Mouse (Mus musculus): ENCODE measurements around the gene Gm49353. TPM values are rescaled to one million over a fixed set of nuclear protein-coding genes. Genes with fewer than 3 reads are reported as not detected.

Gm49353 gene
- polyA plus RNA-seq (2016; fragmentation: Nextera tagmentation; extraction: Ambion mirVana) = 0.90 and 1.00 TPM in 2 replicates

DNA sequence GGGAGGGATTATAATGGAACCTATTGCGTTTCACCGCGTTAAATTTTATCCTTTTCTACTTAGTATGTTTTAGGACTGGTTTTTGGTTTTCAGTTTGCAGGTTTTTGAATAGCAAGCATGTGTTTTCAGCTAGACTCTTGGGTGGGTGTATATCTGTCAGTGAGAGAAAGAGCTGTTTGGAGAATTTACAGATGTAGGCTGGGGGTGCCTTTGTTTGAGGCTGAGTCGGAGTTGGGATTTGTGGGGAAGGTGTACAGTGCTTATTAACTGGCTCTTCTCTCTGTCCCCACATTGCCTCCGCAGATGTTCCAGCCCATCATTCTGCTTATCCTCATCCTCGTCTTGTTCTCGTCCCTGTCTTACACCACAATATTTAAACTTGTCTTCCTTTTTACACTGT, at the start of gene Gm49353:
Gene Gm49353 (plus strand): TSS at position 313 of the 400 bp plus-strand sequence.
- Histone ChIP-seq H3K27ac (no peak within 1 kb of the TSS), H3K27me3 (ENCODE audit: insufficient read depth, poor library complexity, severe bottlenecking) (no peaks in the 10 kb centered on the region), H3K9me3 (peaks cover 11% of the 10 kb centered on the region), H3K4me1 (replicated peaks) (no peaks in the 10 kb centered on the region), H3K4me3 (no peak within 1 kb of the TSS), H3K36me3 (peaks cover 82% of the 10 kb centered on the region)
- no peak for DNase-seq (ENCODE audit: low spot score)
- WGBS = 90% methylated on average over 7 of the region's 7 CpGs

GRCm38 (mm10) chr10:29155304-29155703, 43.5 kb upstream of the Gm49353 start:
- no peak for DNase-seq (ENCODE audit: low spot score)
- no peaks in the 10 kb centered on the region for H3K9me3 ChIP-seq
- WGBS = 93% methylated on average over 3 of the region's 3 CpGs
- peaks cover 88% of the 10 kb centered on the region for H3K36me3 ChIP-seq
- no peaks in the 10 kb centered on the region for H3K4me1 ChIP-seq (replicated peaks)
- H3K27ac ChIP-seq = no peak overlapping the region
- H3K4me3 ChIP-seq = no peak overlapping the region
- no peaks in the 10 kb centered on the region for H3K27me3 ChIP-seq (ENCODE audit: insufficient read depth, poor library complexity, severe bottlenecking)

DNA sequence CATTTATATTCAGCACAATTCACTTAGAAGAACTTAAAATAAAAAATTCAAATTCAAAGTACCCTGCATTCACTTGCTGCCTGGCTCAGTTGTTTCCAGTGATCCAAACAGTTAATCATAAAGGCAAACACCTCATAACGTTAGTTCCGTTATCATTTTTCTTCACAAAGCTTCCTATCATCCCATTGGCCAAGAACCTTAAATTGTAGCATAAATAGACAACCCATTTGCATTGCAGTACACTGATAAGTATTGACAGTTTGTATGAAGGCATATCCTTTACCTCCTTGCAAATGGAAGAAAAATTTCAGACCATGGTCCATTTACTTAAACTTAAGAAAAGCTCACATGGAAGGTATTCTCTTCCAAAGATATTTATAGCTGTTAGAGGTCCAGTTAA, 37.1 kb upstream of the Gm49353 start:
- Histone ChIP-seq H3K27me3 (ENCODE audit: insufficient read depth, poor library complexity, severe bottlenecking) (no peaks in the 10 kb centered on the region), H3K4me1 (replicated peaks) (no peaks in the 10 kb centered on the region), H3K9me3 (no peaks in the 10 kb centered on the region), H3K36me3 (peaks cover 90% of the 10 kb centered on the region), H3K4me3 (no peak overlapping the region), H3K27ac (no peak overlapping the region)
- DNase-seq (ENCODE audit: low spot score) = no peak
- 91% methylated on average over 2 of the region's 2 CpGs for WGBS

- H3K4me1 ChIP-seq (replicated peaks) = no peaks in the 10 kb centered on the region
- no peaks in the 10 kb centered on the region for H3K27me3 ChIP-seq (ENCODE audit: insufficient read depth, poor library complexity, severe bottlenecking)
- WGBS = 90% methylated on average over 2 of the region's 2 CpGs
- peaks cover 86% of the 10 kb centered on the region for H3K36me3 ChIP-seq
- no peak for DNase-seq (ENCODE audit: low spot score)
- peaks cover 10% of the 10 kb centered on the region for H3K9me3 ChIP-seq
- H3K4me3 ChIP-seq = no peak overlapping the region
- no peak overlapping the region for H3K27ac ChIP-seq
Measured at GRCm38 (mm10) chr10:29173778-29174177, 25.0 kb upstream of the Gm49353 start.

DNA sequence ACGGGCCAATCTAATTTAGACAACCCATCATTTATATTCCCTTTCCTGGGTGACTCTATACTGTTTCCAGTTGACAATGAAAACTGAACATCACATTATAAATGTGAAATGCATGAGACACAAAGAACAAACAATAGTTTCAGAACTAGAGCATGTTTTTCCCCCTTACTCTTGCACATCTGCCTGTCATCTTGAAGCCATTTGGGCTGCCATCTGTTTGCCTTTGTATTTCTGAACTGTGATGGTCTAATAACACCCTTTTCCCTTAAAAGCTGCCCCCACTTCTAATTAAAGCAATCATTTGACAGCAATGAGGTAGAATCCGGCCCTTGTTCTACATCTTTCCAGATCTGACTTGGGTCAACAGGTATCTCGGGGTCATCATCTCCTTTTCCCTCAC, 23.1 kb upstream of the Gm49353 start:
- Histone ChIP-seq H3K4me3 (no peak overlapping the region), H3K4me1 (replicated peaks) (no peaks in the 10 kb centered on the region), H3K27ac (no peak overlapping the region), H3K36me3 (peaks cover 81% of the 10 kb centered on the region), H3K27me3 (ENCODE audit: insufficient read depth, poor library complexity, severe bottlenecking) (no peaks in the 10 kb centered on the region), H3K9me3 (peaks cover 10% of the 10 kb centered on the region)
- 80% methylated on average over 3 of the region's 3 CpGs for WGBS
- no peak for DNase-seq (ENCODE audit: low spot score)

GRCm38 (mm10) chr10:29176881-29177280, 21.9 kb upstream of the Gm49353 start:
- no peak for DNase-seq (ENCODE audit: low spot score)
- WGBS = 89% methylated on average over 4 of the region's 4 CpGs
- H3K36me3 ChIP-seq = peaks cover 81% of the 10 kb centered on the region

GRCm38 (mm10) chr10:29178003-29178402, 20.8 kb upstream of the Gm49353 start:
- H3K27me3 ChIP-seq (ENCODE audit: insufficient read depth, poor library complexity, severe bottlenecking) = no peaks in the 10 kb centered on the region
- 57% methylated on average over 2 of the region's 2 CpGs for WGBS
- H3K4me3 ChIP-seq = no peak overlapping the region
- no peak for DNase-seq (ENCODE audit: low spot score)
- H3K4me1 ChIP-seq (replicated peaks) = no peaks in the 10 kb centered on the region
- peaks cover 81% of the 10 kb centered on the region for H3K36me3 ChIP-seq
- no peaks in the 10 kb centered on the region for H3K9me3 ChIP-seq
- H3K27ac ChIP-seq = no peak overlapping the region

More at GRCm38 (mm10) chr10:29176881-29177280, 21.9 kb upstream of the Gm49353 start:
- H3K27ac ChIP-seq = no peak overlapping the region
- no peaks in the 10 kb centered on the region for H3K4me1 ChIP-seq (replicated peaks)
- H3K27me3 ChIP-seq (ENCODE audit: insufficient read depth, poor library complexity, severe bottlenecking) = no peaks in the 10 kb centered on the region
- H3K9me3 ChIP-seq = no peaks in the 10 kb centered on the region
- H3K4me3 ChIP-seq = no peak overlapping the region

GRCm38 (mm10) chr10:29180210-29180609, 18.5 kb upstream of the Gm49353 start:
- 79% methylated on average over 3 of the region's 3 CpGs for WGBS
- peaks cover 72% of the 10 kb centered on the region for H3K36me3 ChIP-seq

GRCm38 (mm10) chr10:29181046-29181445, 17.7 kb upstream of the Gm49353 start:
- no peaks in the 10 kb centered on the region for H3K4me1 ChIP-seq (replicated peaks)
- 88% methylated on average over 2 of the region's 2 CpGs for WGBS
- no peaks in the 10 kb centered on the region for H3K9me3 ChIP-seq
- H3K27me3 ChIP-seq (ENCODE audit: insufficient read depth, poor library complexity, severe bottlenecking) = no peaks in the 10 kb centered on the region
- no peak overlapping the region for H3K27ac ChIP-seq
- no peak for DNase-seq (ENCODE audit: low spot score)
- no peak overlapping the region for H3K4me3 ChIP-seq
- H3K36me3 ChIP-seq = peaks cover 63% of the 10 kb centered on the region

More at GRCm38 (mm10) chr10:29180210-29180609, 18.5 kb upstream of the Gm49353 start:
- no peak overlapping the region for H3K27ac ChIP-seq
- no peaks in the 10 kb centered on the region for H3K27me3 ChIP-seq (ENCODE audit: insufficient read depth, poor library complexity, severe bottlenecking)
- no peaks in the 10 kb centered on the region for H3K4me1 ChIP-seq (replicated peaks)
- H3K4me3 ChIP-seq = no peak overlapping the region
- no peaks in the 10 kb centered on the region for H3K9me3 ChIP-seq
- no peak for DNase-seq (ENCODE audit: low spot score)

DNA sequence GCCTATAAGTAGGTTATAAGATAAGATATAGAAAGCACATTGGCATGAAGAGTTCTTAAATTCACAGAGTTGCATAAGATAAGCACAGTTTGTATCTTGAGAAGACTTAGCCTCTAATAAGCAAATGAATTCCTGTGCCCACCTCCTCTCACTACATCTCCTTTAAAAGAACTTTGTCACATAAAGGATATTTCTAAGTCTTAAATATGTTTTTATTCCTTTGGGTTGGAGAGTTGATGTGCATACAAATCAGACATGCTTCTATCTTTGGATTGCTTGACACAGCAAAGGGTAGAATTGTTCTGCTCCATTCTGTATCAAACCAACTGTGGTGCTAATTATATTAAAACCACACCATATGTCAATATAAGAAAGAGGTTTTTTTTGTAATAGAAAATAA, 5.0 kb upstream of the Gm49353 start:
- Histone ChIP-seq H3K4me3 (no peak overlapping the region), H3K36me3 (peaks cover 60% of the 10 kb centered on the region), H3K4me1 (replicated peaks) (no peaks in the 10 kb centered on the region), H3K27ac (no peak overlapping the region), H3K27me3 (ENCODE audit: insufficient read depth, poor library complexity, severe bottlenecking) (no peaks in the 10 kb centered on the region), H3K9me3 (peaks cover 11% of the 10 kb centered on the region)
- DNase-seq (ENCODE audit: low spot score) = no peak

DNA sequence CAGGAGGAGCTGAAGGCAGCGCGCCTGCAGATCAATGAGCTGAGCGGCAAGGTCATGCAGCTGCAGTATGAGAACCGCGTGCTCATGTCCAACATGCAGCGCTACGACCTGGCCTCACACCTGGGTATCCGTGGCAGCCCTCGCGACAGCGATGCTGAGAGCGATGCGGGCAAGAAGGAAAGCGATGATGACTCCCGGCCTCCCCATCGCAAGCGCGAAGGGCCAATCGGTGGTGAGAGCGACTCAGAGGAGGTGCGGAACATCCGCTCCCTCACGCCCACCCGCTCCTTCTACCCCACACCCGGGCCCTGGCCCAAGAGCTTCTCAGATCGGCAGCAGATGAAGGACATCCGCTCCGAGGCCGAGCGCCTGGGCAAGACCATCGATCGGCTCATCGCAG, 1.9 kb upstream of the Gm49353 start:
- Histone ChIP-seq H3K36me3 (peaks cover 76% of the 10 kb centered on the region), H3K9me3 (peaks cover 11% of the 10 kb centered on the region), H3K4me1 (replicated peaks) (no peaks in the 10 kb centered on the region), H3K27me3 (ENCODE audit: insufficient read depth, poor library complexity, severe bottlenecking) (no peaks in the 10 kb centered on the region), H3K4me3 (no peak overlapping the region), H3K27ac (no peak overlapping the region)
- no peak for DNase-seq (ENCODE audit: low spot score)
- WGBS = 97% methylated on average over 33 of the region's 33 CpGs

DNA sequence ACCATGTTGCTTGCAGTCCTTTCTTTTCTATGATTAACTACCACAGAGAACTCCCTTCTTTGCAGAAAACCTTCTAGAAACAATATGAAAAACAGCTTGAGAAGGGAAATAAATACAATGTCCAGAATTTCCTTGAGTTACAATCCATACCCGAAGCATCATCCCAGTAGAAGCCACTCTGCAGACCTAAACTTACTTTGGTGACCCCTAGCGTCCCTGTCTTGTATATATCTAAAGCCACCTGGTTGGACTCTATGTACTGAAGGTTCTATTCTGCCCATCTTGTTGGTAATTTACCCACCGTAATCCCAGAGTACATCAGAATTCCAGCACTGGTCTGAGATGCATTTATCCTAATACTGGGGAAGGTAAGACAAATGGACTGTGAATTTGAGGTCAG, 1.1 kb downstream of the Gm49353 start:
- H3K36me3 ChIP-seq = peaks cover 77% of the 10 kb centered on the region
- H3K9me3 ChIP-seq = peaks cover 11% of the 10 kb centered on the region

DNA sequence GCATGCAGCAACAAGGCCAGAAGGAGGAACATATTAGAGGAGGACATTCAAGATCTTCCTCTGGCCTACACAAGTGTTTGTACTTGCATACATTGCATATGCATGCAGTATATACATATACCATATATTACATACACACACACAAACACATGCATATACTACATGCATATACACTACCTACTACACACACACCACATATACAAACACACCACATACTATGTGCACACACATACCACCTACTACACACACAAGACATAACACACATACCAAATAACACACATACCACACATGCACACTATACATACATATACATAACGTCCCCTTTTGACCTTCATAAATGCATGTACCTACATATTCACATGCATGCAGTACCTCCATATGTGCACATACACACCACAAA, 1.9 kb downstream of the Gm49353 start:
- WGBS = 89% methylated on average over 1 of the region's 1 CpGs

More for the DNA sequence above, 1.1 kb downstream of the Gm49353 start:
- WGBS = 75% methylated on average over 3 of the region's 3 CpGs
- Histone ChIP-seq H3K27ac (no peak overlapping the region), H3K4me3 (no peak overlapping the region), H3K27me3 (ENCODE audit: insufficient read depth, poor library complexity, severe bottlenecking) (no peaks in the 10 kb centered on the region), H3K4me1 (replicated peaks) (no peaks in the 10 kb centered on the region)
- DNase-seq (ENCODE audit: low spot score) = no peak

DNA sequence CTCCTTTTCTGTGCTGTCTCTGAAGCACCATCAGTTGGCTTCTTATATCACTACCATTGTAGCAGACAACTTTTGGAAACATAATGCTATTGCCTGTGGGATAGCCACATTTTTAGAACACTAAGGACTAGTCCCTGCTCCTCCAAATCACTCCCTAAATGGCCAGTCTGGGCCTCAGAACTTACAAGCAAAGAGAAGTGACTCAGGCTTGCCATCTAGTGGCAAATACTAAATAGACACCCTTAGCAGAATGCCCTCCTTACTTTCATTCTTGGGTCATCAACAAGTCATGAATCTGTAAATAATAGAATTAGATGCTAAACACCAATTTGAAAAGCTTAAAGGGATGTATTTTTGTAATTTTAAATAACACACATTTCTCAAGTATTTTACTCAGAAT, 8.0 kb downstream of the Gm49353 start:
- H3K9me3 ChIP-seq = no peaks in the 10 kb centered on the region
- no peak overlapping the region for H3K27ac ChIP-seq
- H3K27me3 ChIP-seq (ENCODE audit: insufficient read depth, poor library complexity, severe bottlenecking) = no peaks in the 10 kb centered on the region
- no peak overlapping the region for H3K4me3 ChIP-seq
- H3K36me3 ChIP-seq = peaks cover 12% of the 10 kb centered on the region
- DNase-seq (ENCODE audit: low spot score) = no peak
- peaks cover 8% of the 10 kb centered on the region; the same call in 1 of the 2 replicates for H3K4me1 ChIP-seq (replicated peaks)

More for the DNA sequence above, 1.9 kb downstream of the Gm49353 start:
- Histone ChIP-seq H3K27ac (no peak overlapping the region), H3K4me1 (replicated peaks) (no peaks in the 10 kb centered on the region), H3K36me3 (peaks cover 71% of the 10 kb centered on the region), H3K4me3 (no peak overlapping the region), H3K27me3 (ENCODE audit: insufficient read depth, poor library complexity, severe bottlenecking) (no peaks in the 10 kb centered on the region), H3K9me3 (peaks cover 11% of the 10 kb centered on the region)
- no peak for DNase-seq (ENCODE audit: low spot score)
